Mouse (Mus musculus) left cerebral cortex, adult 18-20 months (tissue): ENCODE data around the gene Tmc4. TPM values are rescaled to one million over a fixed set of nuclear protein-coding genes. Genes with fewer than 3 reads are reported as not detected.
"Not testable (repeated sequence)": the region's sequence is repeated elsewhere in the genome, so short reads cannot be mapped to it uniquely, and the experiment has no call there.

Experiments used
- DNase-seq, 2 experiments: peaks; one replicate each; pipeline ENCODE4 v3.0.0; 2021 to 2022; ENCODE audit warnings: low spot score in 2 of 2, mixed read lengths in 1 of 2
- long read RNA-seq, 2 experiments: library from polyadenylated mRNA; stranded (forward); transcript quantifications; one replicate each; pipeline ENCODE4 v2.0.0; 2021
- total RNA-seq, 2 experiments: library from RNA; stranded (reverse); gene quantifications; 2 replicates each; pipeline ENCODE4 v1.2.3; 2021

The Tmc4 gene
- 10 to 100 TPM in 1 of 2 experiments, 1 to 10 TPM in 1; 7.9 to 10.8 TPM for total RNA-seq
- long read RNA-seq, experiment 1, partial matches to known transcripts = 2 of 42 reads
- long read RNA-seq, experiment 1, other reads (novel, unspliced or antisense) = 40 of 42 reads
- long read RNA-seq, experiment 2, partial matches to known transcripts = 0 of 1 reads
- long read RNA-seq, experiment 2, other reads (novel, unspliced or antisense) = 1 of 1 reads

GRCm38 (mm10) chr7:3677342-3677741 is at the start of gene Tmc4:
TSS of gene Tmc4 (minus strand) at chr7:3677553.
- no peak for DNase-seq

- DNase-seq = not testable (repeated sequence)
These were observed 48.1 kb upstream of the Tmc4 start for GRCm38 (mm10) chr7:3725459-3725858.

- not testable (repeated sequence) for DNase-seq
These were observed 42.9 kb upstream of the Tmc4 start, which contains the start of gene Pirb for GRCm38 (mm10) chr7:3720268-3720667. TSS of gene Pirb (minus strand) at chr7:3720391.

GRCm38 (mm10) chr7:3715249-3715648 is 37.9 kb upstream of the Tmc4 start:
- DNase-seq = no peak

- DNase-seq = no peak
These were observed 35.0 kb upstream of the Tmc4 start for GRCm38 (mm10) chr7:3712264-3712942.

GRCm38 (mm10) chr7:3709000-3709399 is 31.6 kb upstream of the Tmc4 start:
- DNase-seq = no peak

GRCm38 (mm10) chr7:3708447-3708980 is 31.2 kb upstream of the Tmc4 start:
- DNase-seq = not testable (repeated sequence)

GRCm38 (mm10) chr7:3707568-3708413 is 30.4 kb upstream of the Tmc4 start:
- no peak for DNase-seq

- no peak for DNase-seq
These were observed 29.7 kb upstream of the Tmc4 start for GRCm38 (mm10) chr7:3707027-3707426.

- no peak for DNase-seq
These were observed 29.1 kb upstream of the Tmc4 start for GRCm38 (mm10) chr7:3706343-3706934.

GRCm38 (mm10) chr7:3705911-3706310 is 28.6 kb upstream of the Tmc4 start:
- no peak for DNase-seq

- DNase-seq = not testable (repeated sequence)
These were observed 28.1 kb upstream of the Tmc4 start for GRCm38 (mm10) chr7:3705461-3705860.

- no peak for DNase-seq
These were observed 27.1 kb upstream of the Tmc4 start for GRCm38 (mm10) chr7:3704475-3704874.

- peak; percentile 97 for DNase-seq
These were observed 26.6 kb upstream of the Tmc4 start, which contains the start of gene Rps9 for GRCm38 (mm10) chr7:3703879-3704441. TSS of gene Rps9 (plus strand) at chr7:3703993.

GRCm38 (mm10) chr7:3703148-3703878 is 26.0 kb upstream of the Tmc4 start:
- DNase-seq = no peak

- DNase-seq = no peak
These were observed 21.1 kb upstream of the Tmc4 start for GRCm38 (mm10) chr7:3698471-3698870.

GRCm38 (mm10) chr7:3694949-3695305 is 17.6 kb upstream of the Tmc4 start:
- DNase-seq = not testable (repeated sequence)

- DNase-seq = peak in 1 of 2 experiments; percentile 44
These were observed 17.0 kb upstream of the Tmc4 start for GRCm38 (mm10) chr7:3694076-3694948.

- DNase-seq = no peak
These were observed 16.4 kb upstream of the Tmc4 start for GRCm38 (mm10) chr7:3693809-3694075.
